Mouse (Mus musculus) kidney, postnatal 4 days (tissue): ENCODE data around the gene Prm1.
"Not testable (repeated sequence)": the region's sequence is repeated elsewhere in the genome, so short reads cannot be mapped to it uniquely, and the experiment has no call there.

Experiments used
- DNase-seq, 2 experiments: peaks; one replicate each; pipeline ENCODE4 v3.0.0; 2021; ENCODE audit warnings: mixed read lengths in 2 of 2

The Prm1 gene

GRCm38 (mm10) chr16:10805789-10806527 is at the start of gene Prm1:
Gene Prm1, minus strand, starts transcription at chr16:10805839.
- DNase-seq: no peak

DNA sequence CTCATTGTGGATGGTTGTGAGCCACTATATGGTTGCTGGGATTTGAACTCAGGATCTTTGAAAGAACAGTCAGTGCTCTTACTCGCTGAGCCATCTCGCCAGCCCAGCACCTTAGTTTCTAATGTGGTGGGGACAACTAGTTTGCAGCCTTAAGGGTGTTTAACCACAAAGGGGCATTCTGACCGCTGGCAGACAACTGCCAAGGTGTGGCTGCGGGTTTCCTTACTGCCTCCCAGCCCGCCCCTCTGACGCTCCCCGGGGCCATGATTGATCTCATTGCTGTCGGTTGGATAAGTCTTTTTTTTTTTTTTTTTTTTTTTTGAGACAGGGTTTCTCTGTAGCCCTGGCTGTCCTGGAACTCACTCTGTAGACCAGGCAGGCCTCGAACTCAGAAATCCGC is 46.6 kb upstream of the Prm1 start:
- DNase-seq: not testable (repeated sequence)

- DNase-seq: no peak
These were observed 45.3 kb upstream of the Prm1 start for GRCm38 (mm10) chr16:10850905-10851304.

DNA sequence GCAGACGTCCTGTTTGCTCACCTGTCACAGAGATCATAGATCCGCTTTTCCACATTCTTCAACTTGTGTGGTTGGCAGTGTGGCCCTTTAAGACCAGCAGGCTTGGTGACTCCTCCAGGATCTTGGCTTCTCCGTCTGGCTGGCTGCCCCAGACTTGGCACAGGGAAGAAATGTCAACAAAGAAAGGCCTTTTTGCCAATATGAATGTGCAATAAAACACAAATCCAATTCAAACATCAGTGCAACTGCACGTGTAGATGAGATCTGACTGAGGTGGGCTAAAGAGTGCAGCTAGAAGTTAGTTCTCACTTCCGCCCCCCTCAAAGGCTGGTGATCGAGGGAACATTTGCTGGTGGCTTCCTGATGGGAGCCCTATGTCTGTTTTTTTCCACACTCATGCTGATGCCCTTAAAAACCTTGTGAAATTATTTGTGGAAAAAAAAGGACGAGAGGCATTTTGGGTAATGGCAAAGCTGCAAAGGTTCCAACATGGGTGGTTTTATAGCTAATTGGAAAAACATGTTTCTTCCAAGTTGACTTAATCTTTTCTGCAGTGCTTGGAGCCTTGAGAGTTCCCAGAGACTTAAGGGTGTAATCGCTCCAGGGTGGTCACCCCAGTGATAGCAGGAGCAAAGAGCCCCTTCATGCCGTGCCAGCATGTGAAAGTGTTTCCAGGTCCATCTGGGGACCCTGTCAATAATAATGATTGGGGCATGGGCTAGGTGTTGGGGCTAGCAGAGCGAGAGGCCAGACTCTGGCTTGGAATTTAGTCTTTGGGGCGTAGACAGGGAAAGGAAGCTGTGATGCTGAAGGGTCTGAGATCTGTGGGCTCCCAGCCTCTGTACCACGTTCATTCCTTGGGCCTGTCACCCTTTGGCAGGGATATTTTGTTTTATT is 44.6 kb upstream of the Prm1 start:
- DNase-seq: peak; percentile 39 to 62

GRCm38 (mm10) chr16:10846503-10846902 is 40.9 kb upstream of the Prm1 start:
- peak; percentile 82 to 84 for DNase-seq

GRCm38 (mm10) chr16:10845952-10846351 is 40.3 kb upstream of the Prm1 start:
- no peak for DNase-seq

DNA sequence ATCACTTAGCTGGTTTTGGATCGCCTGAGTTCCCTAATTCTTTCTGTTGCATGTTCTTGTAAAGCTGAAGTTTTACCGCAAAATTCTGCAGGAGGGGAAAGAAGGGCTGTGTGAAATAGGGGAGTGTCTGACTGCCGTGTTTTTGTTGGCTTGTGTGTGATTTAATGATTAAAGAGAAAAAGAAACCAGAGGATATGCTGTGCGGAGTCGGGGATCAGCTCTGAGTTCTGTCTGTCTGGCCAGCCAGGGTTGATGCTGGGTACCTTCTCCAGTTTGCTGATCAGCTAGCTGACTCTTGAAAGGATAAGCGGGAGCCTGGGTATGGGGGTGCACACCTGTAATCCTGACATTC is 38.7 kb upstream of the Prm1 start:
- no peak for DNase-seq

- DNase-seq: peak; percentile 62 to 75
These were observed 38.1 kb upstream of the Prm1 start for GRCm38 (mm10) chr16:10843486-10844318.

DNA sequence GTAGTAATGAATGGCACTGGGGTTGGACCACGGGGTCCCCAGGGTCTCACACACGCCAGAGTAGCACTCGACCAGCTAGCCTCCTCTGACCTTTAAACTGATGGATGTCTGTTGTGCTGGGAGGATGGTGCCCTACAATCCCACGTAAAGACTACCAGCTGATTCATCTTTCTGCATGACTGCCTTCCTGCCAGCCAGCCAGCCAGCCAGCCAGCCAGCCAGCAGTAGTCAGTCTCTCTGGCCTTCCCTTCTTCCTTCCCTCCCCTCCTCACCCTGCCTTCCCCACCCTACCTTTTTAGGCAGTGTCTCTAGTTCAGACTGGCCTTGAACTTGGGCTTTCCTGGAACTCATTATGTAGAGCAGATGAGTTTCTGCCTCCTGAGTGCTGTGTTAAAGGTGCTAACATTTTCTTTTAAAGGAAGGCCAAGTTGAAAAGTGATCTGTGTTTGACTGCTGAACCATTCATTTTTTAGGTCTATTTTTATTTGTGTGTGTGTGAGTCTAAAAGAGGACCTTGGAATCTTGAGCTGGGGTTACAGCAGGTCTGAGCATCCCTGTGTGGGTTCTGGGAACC is 36.7 kb upstream of the Prm1 start:
- DNase-seq: peak; percentile 24 to 47

DNA sequence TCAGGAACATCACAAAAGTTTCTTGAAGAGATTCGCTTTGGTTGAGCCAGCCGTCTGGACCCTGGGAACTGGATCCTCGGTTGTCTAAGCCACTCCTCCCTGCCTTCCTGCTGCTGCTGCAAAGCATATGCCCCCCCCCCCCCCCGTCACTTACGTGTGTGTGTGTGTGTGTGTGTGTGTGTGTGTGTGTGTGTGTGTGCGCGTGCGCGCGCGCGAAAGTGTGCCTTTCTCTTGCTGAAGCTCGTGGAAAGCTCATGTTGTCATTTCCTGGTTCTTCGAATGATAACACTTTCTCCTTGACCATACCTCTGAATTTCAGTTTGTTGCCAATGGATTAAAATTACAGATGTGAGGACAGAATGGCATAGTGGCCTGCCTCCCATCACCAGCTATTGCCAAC is 34.4 kb upstream of the Prm1 start:
- DNase-seq: no peak

- peak in 1 of 2 experiments; percentile 44 for DNase-seq
These were observed 33.0 kb upstream of the Prm1 start for GRCm38 (mm10) chr16:10838487-10839245.

GRCm38 (mm10) chr16:10837903-10838302 is 32.3 kb upstream of the Prm1 start:
- no peak for DNase-seq

GRCm38 (mm10) chr16:10837250-10837649 is 31.6 kb upstream of the Prm1 start:
- DNase-seq: no peak

DNA sequence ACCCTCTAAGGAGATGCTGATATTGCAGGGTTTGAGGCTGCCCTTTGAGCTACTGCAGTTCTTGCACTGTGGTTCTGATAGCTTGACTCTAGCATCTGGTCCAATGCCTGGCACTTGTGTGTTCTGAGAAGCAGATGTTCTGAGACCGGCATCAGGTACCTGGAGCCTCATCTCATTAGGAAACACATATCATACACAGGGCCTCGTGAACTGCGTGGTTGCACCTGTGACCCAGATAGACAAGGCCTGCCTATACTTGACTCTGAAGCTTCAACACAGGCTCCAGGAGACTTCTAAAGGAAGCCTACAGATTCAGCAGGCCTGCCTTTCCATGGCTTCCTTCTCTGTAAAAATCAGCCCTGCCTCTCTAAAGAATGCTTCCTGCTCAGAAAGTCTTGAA is 30.7 kb upstream of the Prm1 start:
- no peak for DNase-seq

- DNase-seq: peak; percentile 90 to 94
These were observed 29.4 kb upstream of the Prm1 start, which contains the start of gene Rmi2 for GRCm38 (mm10) chr16:10834911-10835587. Gene Rmi2, plus strand, starts transcription at chr16:10835059.

GRCm38 (mm10) chr16:10834542-10834910 is 28.9 kb upstream of the Prm1 start:
- DNase-seq: no peak

- no peak for DNase-seq
These were observed 22.8 kb upstream of the Prm1 start for GRCm38 (mm10) chr16:10828461-10828805.

- no peak for DNase-seq
These were observed 22.3 kb upstream of the Prm1 start for GRCm38 (mm10) chr16:10827766-10828460.

DNA sequence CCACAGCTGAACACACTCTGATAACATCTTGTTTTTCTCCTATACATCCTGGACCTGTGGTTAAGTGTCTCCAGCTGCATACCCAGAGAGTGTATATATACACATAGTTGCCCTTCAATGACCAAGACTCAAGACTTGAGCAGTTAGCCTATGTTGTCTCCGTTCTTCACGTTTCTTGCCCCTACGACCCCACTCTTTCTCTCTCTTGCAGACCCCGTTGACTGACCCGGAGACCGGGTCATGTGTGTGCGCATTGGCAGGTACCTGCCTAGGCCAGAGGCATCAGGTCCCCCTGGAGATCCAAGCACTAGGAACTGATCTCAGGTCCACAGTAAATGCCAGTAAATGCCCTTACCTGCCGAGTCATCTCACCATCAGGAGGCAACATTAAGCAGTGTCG is 21.6 kb upstream of the Prm1 start:
- DNase-seq: no peak

GRCm38 (mm10) chr16:10825840-10826239 is 20.2 kb upstream of the Prm1 start:
- no peak for DNase-seq

DNA sequence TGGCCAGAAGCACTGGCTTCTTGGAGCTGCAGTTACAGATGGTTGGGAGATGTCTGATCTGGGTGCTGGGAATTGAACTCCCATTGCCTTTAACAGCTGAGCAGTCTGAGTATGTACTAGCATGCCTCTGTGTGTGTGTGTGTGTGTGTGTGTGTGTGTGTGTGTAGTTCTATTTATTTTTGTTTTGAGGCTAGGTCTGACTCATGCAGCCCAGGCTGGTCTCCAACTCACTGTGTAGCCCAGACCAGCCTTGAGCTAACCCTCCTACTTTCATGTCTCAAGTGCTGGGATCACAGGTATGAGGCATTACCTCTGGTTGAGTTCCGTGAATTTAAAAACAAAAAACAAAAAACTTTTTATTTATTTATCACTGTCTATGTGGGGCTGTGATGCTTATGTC is 18.9 kb upstream of the Prm1 start:
- no peak for DNase-seq
